Mouse (Mus musculus) lung, adult 2 months (tissue): ENCODE data around the gene Hacd4. TPM values are rescaled to one million over a fixed set of nuclear protein-coding genes. Genes with fewer than 3 reads are reported as not detected.

Experiments used
- DNase-seq: peaks from one replicate; pipeline ENCODE4 v3.0.0; 2022
- H3K4me1 ChIP-seq: fragments of 200-500 bp; 2 replicates; pipeline ENCODE4 v1.6.1; 2011; ENCODE audit warnings: low read length; ENCODE audit not compliant: control insufficient read depth, insufficient read depth
- H3K4me3 ChIP-seq: fragments of 200-500 bp; replicated peaks from 2 replicates; pipeline ENCODE3; 2011; ENCODE audit warnings: low read depth, mild to moderate bottlenecking, control low read depth, low read length; ENCODE audit errors: extremely low read depth
- CTCF ChIP-seq: fragments of 200-500 bp; IDR thresholded peaks from 2 replicates; pipeline ENCODE4 v1.5.1; 2011; ENCODE audit warnings: mild to moderate bottlenecking, low read length, control low read depth; ENCODE audit not compliant: insufficient read depth
- POLR2A ChIP-seq: fragments of 200-500 bp; IDR thresholded peaks from 2 replicates; pipeline ENCODE4 v1.6.1; 2011; ENCODE audit warnings: low read depth, mild to moderate bottlenecking, control low read depth, low read length, borderline replicate concordance; ENCODE audit errors: extremely low read depth
- WGBS: fragments of 180-500 bp; shearing (Covaris S2); methylation state at CpG from one replicate; pipeline ENCODE4 v1.1.7; 2018; 5-methylcytosine and 5-hydroxymethylcytosine counted together
- polyA plus RNA-seq: library from polyadenylated mRNA; depleted of rRNA; stranded (reverse); fragments of >200 nt; gene quantifications from 2 replicates; pipeline ENCODE4 v1.2.3, GENCODE M21; 2012

Gene Hacd4
- polyA plus RNA-seq, 1 experiment = 3.6 TPM

DNA sequence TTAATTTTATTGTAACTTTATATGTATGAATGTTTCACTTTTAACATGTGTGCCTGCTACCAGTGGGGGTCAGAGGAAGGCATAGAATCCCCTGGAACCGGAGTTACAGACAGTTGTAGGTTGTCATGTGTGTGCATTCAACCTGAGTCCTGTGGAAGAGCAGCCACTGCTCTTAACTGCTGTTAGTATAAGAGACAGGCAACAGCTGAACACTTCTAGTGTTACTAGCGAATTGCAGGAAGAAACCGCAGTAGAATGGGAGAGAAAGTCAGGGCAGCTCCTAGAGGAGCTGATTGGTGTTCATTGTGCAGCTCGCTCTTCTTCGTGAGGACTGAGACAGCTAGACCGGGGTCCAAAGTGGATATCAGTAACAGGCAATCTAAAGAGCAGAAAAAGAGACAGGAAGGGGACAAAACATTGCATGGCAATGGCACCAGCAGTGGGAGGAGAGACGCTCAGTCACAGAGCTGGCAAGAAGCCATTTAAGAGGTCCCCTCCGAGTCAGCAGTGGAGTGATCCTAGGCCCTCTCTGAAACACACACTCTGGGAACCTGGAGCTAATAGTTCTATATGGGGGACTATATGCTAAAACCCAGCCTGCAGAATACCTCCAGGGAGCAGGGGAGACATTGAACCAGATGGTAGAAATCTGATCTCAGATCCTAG is 24.4 kb upstream of the Hacd4 start:
- H3K4me1 ChIP-seq = no peaks in the 10 kb centered on the region
- 49% methylated on average over 8 of the region's 8 CpGs for WGBS
- no peak for TF ChIP-seq POLR2A
- no peak for TF ChIP-seq CTCF
- H3K4me3 ChIP-seq = no peak overlapping the region
- DNase-seq = no peak

DNA sequence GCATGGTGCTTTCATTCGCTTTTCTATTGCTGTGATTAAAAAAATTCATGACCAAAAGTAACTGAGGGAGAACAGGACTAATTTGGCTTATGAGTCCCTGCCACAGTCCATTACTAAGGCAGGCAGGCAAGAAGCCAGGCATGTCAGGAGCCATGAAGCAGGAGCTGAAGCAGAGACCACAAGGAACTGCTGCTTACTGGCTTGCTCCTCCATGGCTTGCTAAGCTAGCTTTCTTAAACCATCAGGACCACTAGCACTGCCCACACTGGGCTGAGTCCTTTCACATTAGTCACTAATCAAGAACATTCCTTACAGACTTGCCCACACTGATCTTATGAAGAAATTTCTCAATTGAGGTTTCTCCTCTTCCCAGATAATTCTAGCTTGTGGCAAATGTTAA is 23.8 kb upstream of the Hacd4 start:
- TF ChIP-seq POLR2A = no peak
- no peak for TF ChIP-seq CTCF
- Histone ChIP-seq H3K4me1 (no peaks in the 10 kb centered on the region), H3K4me3 (no peak overlapping the region)
- 81% methylated on average over 1 of the region's 1 CpGs for WGBS
- DNase-seq = no peak

DNA sequence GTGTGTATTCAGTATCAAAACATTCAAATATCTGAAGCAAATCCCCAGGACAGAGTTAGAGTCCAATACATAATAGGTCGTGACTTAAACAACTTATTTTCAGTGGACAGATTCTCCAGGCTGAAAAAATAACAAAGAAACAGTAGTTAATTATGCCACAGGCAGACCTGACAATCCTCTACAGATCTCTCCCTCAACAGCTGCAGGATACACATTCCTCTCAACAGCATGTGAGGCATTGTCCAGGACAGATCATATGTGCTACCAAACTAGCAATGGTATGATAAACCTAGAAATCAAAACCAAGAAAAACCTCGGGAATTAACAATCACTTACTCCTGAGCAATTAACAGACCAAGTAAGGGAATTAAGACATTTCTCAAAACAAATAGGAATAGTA is 22.6 kb upstream of the Hacd4 start:
- WGBS = 78% methylated on average over 2 of the region's 2 CpGs
- TF ChIP-seq CTCF = no peak
- TF ChIP-seq POLR2A = no peak
- DNase-seq = no peak
- Histone ChIP-seq H3K4me3 (no peak overlapping the region), H3K4me1 (no peaks in the 10 kb centered on the region)

DNA sequence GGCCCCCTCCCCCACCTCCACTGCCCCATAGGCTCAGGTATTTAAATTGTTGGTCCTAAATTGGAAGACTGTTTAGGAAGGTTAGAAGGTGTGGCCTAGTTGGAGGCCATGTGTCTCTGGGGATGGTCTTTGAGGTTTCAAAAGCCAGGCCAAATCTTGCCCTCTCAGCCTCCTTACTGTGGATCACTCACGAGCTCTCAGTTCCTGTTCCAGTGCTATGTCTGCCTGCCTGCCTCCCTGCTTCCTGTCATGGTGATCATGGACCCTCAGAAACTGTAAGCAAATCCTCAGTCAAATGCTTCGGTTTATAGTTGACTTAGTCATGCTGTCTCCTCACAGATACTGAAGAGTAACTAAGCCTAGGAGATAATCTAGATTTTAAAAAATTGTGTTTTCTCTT is 19.9 kb upstream of the Hacd4 start:
- no peak for DNase-seq
- TF ChIP-seq CTCF = no peak
- no peak for TF ChIP-seq POLR2A
- 67% methylated on average over 2 of the region's 2 CpGs for WGBS
- Histone ChIP-seq H3K4me1 (no peaks in the 10 kb centered on the region), H3K4me3 (no peak overlapping the region)

DNA sequence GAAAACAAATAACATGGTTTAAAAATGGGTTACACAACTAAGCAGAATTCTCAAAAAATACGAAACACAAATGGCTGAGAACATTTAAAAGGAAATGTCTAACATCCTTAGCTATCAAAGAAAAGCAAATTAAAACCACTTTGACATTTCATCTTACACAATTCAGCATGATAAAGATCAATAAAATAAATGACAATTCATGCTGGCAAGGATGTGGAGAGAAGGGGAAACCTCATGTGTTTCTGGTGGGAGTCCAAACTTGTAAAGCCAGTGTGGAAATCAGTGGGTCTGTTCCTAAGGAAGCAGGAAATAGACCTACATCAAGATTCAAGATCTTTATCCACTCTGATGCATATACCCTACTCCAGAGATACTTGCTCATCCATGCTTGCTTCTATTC is 19.4 kb upstream of the Hacd4 start:
- no peaks in the 10 kb centered on the region for H3K4me1 ChIP-seq
- WGBS = 61% methylated on average over 1 of the region's 1 CpGs
- no peak for TF ChIP-seq POLR2A
- no peak for TF ChIP-seq CTCF
- DNase-seq = no peak
- no peak overlapping the region for H3K4me3 ChIP-seq

DNA sequence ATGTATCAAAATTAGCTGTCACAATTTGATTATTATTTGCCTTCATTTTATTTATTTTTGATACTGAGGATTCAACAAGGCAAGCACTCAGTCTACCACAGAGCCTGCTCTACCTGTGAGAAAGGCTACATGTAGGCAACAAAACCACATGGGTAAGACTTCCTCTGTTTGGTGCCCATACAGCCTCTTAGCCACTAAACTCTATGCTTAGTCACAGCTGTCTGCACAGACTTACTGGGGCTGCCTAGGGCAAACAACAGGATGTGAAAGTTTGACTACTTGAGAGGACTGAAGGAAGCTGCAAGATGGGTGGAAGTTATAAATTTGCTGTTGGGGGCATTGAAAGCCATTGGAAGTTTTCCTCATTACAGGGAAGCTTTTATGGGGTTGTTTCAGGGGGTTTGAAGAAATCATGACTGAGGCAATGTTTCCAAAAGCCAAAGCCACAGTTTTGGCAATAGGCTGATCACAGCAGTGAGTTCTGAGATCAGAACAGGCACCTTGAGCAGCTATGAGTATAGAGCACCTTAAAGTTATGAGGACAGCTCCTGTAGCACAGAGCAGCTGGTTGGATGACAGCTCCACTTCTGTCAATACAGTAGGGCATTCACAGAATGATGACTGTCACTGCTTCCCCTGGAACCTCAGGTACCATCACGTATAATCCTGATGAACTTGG is 11.5 kb upstream of the Hacd4 start:
- Histone ChIP-seq H3K4me3 (no peak overlapping the region), H3K4me1 (no peaks in the 10 kb centered on the region)
- 93% methylated on average over 1 of the region's 1 CpGs for WGBS
- no peak for TF ChIP-seq POLR2A
- no peak for DNase-seq

DNA sequence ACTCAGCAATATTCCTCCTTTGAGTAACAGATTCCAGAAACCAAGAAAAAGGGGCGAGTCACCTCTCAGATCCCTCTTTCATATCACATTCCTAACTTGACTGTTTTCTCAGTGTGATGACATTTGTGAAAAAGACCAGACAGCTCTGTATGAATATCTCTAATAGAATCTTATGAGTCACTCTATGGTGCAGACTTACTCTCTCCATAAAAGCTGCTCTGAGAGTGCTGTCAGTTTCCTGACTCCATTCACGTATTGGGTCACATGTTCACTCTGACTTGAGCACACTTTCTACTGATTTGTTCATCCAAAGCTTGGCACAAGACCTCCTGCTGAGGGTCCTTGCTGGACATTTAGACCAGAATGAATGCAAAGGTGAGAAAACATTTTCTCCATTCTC is 10.2 kb upstream of the Hacd4 start:
- TF ChIP-seq POLR2A = no peak
- no peak for TF ChIP-seq CTCF
- Histone ChIP-seq H3K4me3 (no peak overlapping the region), H3K4me1 (no peaks in the 10 kb centered on the region)
- whole genome bisulfite sequencing = 70% methylated on average over 2 of the region's 2 CpGs
- no peak for DNase-seq

DNA sequence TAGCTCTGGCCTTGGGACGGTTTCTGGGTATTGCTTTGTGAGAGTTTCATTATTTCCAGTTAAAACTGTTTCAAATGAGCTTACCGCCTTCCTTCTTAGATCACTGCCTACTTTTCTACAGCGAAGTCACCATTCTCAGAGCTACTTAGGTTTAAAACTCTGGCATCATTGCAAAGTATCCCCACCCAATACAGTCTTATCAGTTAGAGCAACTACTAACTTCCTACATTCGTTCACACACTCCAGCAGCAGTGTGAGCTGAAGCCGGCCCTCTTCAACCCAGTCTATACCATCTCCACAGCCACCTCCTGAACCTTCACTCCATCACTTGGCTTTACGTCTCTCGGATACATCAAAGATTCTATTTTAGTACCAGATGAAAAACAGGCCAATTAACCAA is 2.1 kb upstream of the Hacd4 start:
- Histone ChIP-seq H3K4me3 (no peak overlapping the region), H3K4me1 (no peaks in the 10 kb centered on the region; the same call in 1 of the 2 replicates)
- DNase-seq = no peak
- WGBS = 88% methylated on average over 7 of the region's 7 CpGs
- no peak for TF ChIP-seq CTCF
- no peak for TF ChIP-seq POLR2A

DNA sequence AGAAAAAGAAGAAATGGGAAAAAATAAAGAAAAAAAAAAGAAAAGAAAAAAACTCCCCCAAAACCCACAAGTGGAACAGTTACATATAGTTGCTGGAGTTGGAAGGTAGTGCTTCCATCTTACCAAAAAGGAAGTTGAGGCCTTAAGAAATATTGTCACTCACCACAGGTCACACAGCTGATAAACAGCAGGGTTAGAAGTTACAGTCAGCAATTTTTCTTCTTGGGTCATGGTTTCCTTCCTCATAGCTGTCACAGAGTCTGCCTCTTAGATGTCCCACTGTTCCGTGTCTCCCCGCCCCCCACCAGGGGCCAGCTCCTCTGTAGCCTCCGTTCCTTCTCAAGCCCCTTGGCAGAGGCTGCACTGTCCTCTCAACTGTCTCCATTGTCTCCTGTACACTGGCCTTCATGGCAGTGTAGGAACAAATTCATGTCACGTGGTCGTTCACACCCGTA is 968 bp upstream of the Hacd4 start:
- Histone ChIP-seq H3K4me3 (no peak overlapping the region), H3K4me1 (no peaks in the 10 kb centered on the region; the same call in 1 of the 2 replicates)
- 70% methylated on average over 6 of the region's 6 CpGs for WGBS
- DNase-seq = no peak
- TF ChIP-seq POLR2A (no peak), CTCF (no peak)

DNA sequence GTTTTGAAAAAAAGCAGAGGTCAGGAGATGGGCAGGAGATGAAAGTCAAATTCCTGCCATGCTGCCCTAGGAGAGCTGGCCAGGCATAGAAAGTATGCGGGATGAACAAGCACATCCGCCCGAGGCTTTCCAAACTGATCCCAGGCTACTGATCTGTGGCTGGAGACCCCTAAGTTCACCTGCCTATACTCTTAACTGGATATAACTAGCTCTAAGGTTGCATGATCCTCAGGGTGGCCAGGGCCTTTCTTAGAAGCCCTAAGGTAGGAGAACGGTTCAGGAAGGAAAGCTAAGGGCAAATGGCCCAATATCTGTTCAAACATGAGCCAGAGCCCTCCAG is 232 bp upstream of the Hacd4 start:
- 6% methylated on average over 4 of the region's 4 CpGs for WGBS

More for the DNA sequence above, 232 bp upstream of the Hacd4 start:
- no peak for TF ChIP-seq CTCF
- TF ChIP-seq POLR2A = no peak
- no peaks in the 10 kb centered on the region; the same call in 1 of the 2 replicates for H3K4me1 ChIP-seq
- H3K4me3 ChIP-seq = no peak overlapping the region
- DNase-seq = no peak
